Mouse (Mus musculus) stomach, embryonic 16.5 days (tissue): ENCODE results near the gene Itga6. TPM values are rescaled to one million over a fixed set of nuclear protein-coding genes. Genes with fewer than 3 reads are reported as not detected.
A peak's percentile ranks its signal among the peaks of the same experiment; 100 is the strongest.

Source experiments
- ATAC-seq: fragments of 200-750 bp; cut with Nextera tagmentation; 2 replicates; pipeline ENCODE4 v1.8.0; 2017; ENCODE audit warnings: moderate number of reproducible peaks, moderate TSS enrichment; ENCODE audit not compliant: insufficient read depth, low FRiP score
- H3K27ac ChIP-seq: fragments of 300-500 bp; sonication (generic); 2 replicates; pipeline ENCODE4 v1.5.1; 2014; ENCODE audit warnings: low read length
- H3K27me3 ChIP-seq: fragments of 300-500 bp; sonication (generic); 2 replicates; pipeline ENCODE4 v1.6.1; 2014; ENCODE audit warnings: low read length, control low read depth, mixed read lengths; ENCODE audit not compliant: control insufficient read depth, insufficient read depth
- H3K36me3 ChIP-seq: fragments of 300-500 bp; sonication (generic); 2 replicates; pipeline ENCODE4 v1.6.1; 2014; ENCODE audit warnings: low read length; ENCODE audit not compliant: control insufficient read depth, insufficient read depth
- H3K4me1 ChIP-seq: fragments of 300-500 bp; sonication (generic); 2 replicates; pipeline ENCODE4 v1.6.1; 2014; ENCODE audit warnings: low read length, control low read depth, mixed read lengths; ENCODE audit not compliant: control insufficient read depth, insufficient read depth
- H3K4me2 ChIP-seq: fragments of 300-500 bp; sonication (generic); 2 replicates; pipeline ENCODE4 v1.6.1; 2014; ENCODE audit warnings: low read depth, low read length, mixed read lengths
- H3K4me3 ChIP-seq: fragments of 300-500 bp; sonication (generic); replicated peaks from 2 replicates; pipeline ENCODE4 v1.5.1; 2014; ENCODE audit warnings: mild to moderate bottlenecking, low read length
- H3K9ac ChIP-seq: fragments of 300-500 bp; sonication (generic); 2 replicates; pipeline ENCODE4 v1.6.1; 2014; ENCODE audit warnings: low read length
- H3K9me3 ChIP-seq: fragments of 300-500 bp; sonication (generic); replicated peaks from 2 replicates; pipeline ENCODE4 v1.6.1; 2016; ENCODE audit warnings: low read length, control low read depth; ENCODE audit not compliant: control insufficient read depth
- WGBS: fragments of 180-500 bp; shearing (Covaris S2); extraction: QIAGEN DNeasy Blood & Tissue Kit; methylation state at CpG from one replicate; pipeline ENCODE4 v1.1.7; 2014; 5-methylcytosine and 5-hydroxymethylcytosine counted together
- polyA plus RNA-seq: library from polyadenylated mRNA; unstranded; fragments of >200 nt; fragmentation: Nextera tagmentation; extraction: Ambion mirVana; gene quantifications from 2 replicates; pipeline ENCODE4 v1.2.1, GENCODE M21; 2015

The Itga6 gene
- polyA plus RNA-seq, 1 experiment from 2014 or later, result 47.1 TPM

DNA sequence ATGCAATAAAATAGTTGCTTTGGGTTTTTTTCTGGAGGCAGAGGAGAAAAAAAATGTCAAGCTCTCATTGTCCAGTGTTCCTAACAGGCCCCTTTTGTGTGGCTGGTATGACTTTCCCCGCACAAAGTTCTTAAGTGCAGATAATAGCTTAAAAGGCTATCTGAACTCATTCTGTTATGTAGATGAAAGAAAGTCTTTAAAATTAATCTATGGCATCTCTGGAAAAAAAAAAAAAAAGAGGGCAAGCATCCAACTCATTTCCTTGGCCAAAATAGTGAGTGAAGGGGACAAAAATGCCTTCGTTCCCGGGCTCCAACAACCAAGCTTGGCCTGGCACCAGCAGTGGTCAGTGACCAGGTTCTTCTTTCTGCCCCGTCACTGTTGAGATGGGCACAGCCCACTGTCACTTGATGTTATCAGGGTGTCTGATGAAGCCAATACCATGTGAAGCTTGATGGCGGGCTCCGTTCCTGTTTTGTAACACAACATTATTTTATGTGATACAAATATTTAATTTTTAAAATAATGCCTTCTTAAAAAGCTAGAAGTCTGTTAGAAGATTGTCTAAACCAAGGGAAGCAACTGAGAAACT lies 21.7 kb downstream of the Itga6 start:
- ATAC-seq, result no peak
- 76% methylated on average over 6 of the region's 6 CpGs for WGBS

DNA sequence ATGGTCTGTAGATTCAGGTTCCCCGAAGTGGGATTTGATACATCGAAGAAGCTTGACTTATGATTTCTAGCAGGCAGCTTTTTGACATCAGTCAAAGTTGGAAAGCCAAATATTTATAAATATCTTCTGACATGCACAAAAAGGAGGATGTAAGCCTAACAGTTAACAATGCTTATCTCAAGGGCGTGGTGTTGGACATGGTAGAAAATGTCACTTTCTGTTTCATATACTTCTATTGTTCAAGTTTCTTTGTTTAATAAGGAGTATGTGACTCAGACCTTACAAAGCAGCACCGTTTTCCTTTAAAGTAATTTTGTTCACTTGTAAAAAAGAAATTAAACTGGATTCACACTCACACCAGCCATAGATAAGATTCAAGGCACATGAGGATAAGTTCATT lies 26.3 kb downstream of the Itga6 start:
- H3K4me1 ChIP-seq, result 0 out of 2 replicates have a peak, but pooled peaks cover 2% of the 10 kb centered on the region
- H3K9me3 ChIP-seq, result no peaks in the 10 kb centered on the region
- 42% methylated on average over 4 of the region's 4 CpGs for WGBS
- no peaks in the 10 kb centered on the region for H3K27me3 ChIP-seq
- H3K27ac ChIP-seq, result no peak overlapping the region
- ATAC-seq, result no peak
- no peaks in the 10 kb centered on the region for H3K36me3 ChIP-seq
- H3K9ac ChIP-seq, result no peak overlapping the region
- H3K4me3 ChIP-seq, result no peak overlapping the region
- no peak overlapping the region for H3K4me2 ChIP-seq

More for the DNA sequence above, 21.7 kb downstream of the Itga6 start:
- H3K36me3 ChIP-seq, result no peaks in the 10 kb centered on the region
- no peak overlapping the region for H3K27ac ChIP-seq
- no peaks in the 10 kb centered on the region for H3K9me3 ChIP-seq
- no peak overlapping the region for H3K4me3 ChIP-seq
- no peak overlapping the region for H3K9ac ChIP-seq
- H3K4me2 ChIP-seq, result no peak overlapping the region
- H3K4me1 ChIP-seq, result no peaks in the 10 kb centered on the region
- no peaks in the 10 kb centered on the region for H3K27me3 ChIP-seq

DNA sequence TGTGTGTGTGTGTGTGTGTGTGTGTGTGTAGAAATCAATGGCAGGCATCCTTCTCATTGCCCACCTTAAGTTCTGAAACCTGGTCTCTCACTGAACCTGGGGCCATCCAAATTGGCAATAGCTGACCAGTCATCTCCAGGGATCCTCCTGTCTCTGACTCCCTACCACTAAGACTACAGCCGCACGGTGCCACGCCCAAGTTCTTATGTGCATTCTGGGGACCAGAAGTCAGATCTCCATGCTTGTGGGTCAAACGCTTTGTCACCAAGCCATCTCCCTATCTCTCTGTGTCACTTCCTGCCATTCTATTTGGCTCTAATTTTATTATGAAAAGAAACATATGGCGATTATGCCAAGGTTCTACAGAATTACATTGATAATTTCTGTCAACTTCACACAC lies 28.3 kb downstream of the Itga6 start:
- Histone ChIP-seq H3K27ac (no peak overlapping the region), H3K4me3 (no peak overlapping the region), H3K36me3 (no peaks in the 10 kb centered on the region), H3K4me1 (0 out of 2 replicates have a peak, but pooled peaks cover 2% of the 10 kb centered on the region), H3K9ac (no peak overlapping the region), H3K27me3 (no peaks in the 10 kb centered on the region), H3K4me2 (no peak overlapping the region), H3K9me3 (no peaks in the 10 kb centered on the region)
- ATAC-seq, result no peak
- 84% methylated on average over 5 of the region's 5 CpGs for WGBS

DNA sequence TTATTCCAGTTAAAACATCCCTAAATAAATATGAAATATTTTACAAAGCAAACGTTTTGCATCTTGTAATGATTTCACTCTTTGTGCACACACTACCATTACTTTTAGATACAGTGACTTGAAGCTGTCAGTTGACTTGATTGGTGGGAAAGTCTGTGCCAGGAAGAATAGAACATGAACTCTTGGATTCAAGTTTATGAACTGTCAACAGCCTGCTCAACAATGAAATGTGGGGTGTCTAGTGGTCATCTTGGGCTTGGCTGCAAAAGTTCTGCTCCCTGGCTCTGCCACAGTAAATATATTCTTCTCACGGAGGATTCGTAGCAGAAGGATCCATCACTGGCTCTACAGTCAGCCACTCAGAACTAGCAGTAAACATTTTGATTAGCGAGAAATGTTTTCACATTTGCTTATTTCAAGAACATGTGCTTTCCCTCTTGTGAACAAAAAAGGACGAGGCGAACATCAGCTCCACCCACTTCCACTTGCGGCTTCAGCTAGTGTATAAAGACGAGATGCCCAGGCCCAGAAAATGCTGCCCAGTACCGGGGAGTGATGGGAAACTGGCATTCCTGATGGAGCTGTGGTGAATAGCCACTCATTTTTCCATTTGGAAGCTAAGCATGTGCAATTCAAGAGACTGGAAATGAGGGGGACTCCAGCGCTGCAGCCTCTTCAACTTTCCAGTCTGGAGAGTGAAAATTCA lies 29.0 kb downstream of the Itga6 start:
- Histone ChIP-seq H3K9ac (no peak overlapping the region), H3K4me3 (no peak overlapping the region), H3K4me2 (no peak overlapping the region), H3K9me3 (no peaks in the 10 kb centered on the region), H3K4me1 (0 out of 2 replicates have a peak, but pooled peaks cover 2% of the 10 kb centered on the region), H3K27me3 (no peaks in the 10 kb centered on the region), H3K36me3 (no peaks in the 10 kb centered on the region), H3K27ac (no peak overlapping the region)
- WGBS, result 53% methylated on average over 10 of the region's 10 CpGs
- ATAC-seq, result no peak

- Histone ChIP-seq H3K27ac (no peak overlapping the region), H3K4me2 (no peak overlapping the region), H3K4me1 (0 out of 2 replicates have a peak, but pooled peaks cover 2% of the 10 kb centered on the region), H3K9ac (no peak overlapping the region), H3K27me3 (no peaks in the 10 kb centered on the region), H3K9me3 (no peaks in the 10 kb centered on the region), H3K36me3 (no peaks in the 10 kb centered on the region), H3K4me3 (no peak overlapping the region)
- ATAC-seq, result no peak
- 71% methylated on average over 9 of the region's 9 CpGs for WGBS
Observed at GRCm38 (mm10) chr2:71775201-71775611, 29.8 kb downstream of the Itga6 start.

DNA sequence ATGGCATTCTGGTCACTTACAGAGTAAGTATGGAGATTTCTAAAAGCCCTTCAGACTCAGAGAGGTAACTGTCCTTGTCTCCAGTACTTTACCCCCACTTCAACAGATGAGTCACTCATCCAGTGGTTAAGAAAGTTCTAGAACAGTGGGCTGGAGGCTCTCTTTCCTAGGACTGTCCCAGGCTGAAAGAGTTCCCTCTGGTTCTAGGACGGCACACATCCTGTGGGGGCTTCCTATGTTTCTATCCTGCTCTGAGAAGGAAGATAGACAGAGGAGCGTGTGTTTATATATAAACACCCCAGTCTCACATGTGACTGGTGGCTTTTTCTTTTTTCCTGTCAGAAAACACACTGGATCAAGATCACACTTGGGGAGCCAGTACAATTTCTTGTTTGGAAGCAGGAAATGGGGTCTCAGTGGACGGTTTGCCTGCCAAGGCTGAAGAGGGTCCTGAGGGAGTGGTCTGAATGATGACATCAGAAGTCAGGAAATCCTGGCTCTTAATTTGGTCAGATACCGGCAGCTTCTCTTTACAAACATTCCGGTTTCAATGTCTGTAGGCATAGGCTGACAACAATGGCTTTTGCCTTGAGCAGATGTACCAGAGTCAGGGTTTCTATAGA lies 34.0 kb downstream of the Itga6 start:
- no peaks in the 10 kb centered on the region for H3K9me3 ChIP-seq
- peak overlapping the region; percentile 70 for H3K27ac ChIP-seq
- peak; percentile 47; the same call in 1 of the 2 replicates for ATAC-seq
- 47% methylated on average over 5 of the region's 5 CpGs for WGBS
- H3K27me3 ChIP-seq, result no peaks in the 10 kb centered on the region
- H3K4me3 ChIP-seq, result no peak overlapping the region
- no peaks in the 10 kb centered on the region for H3K36me3 ChIP-seq
- H3K4me2 ChIP-seq, result no peak overlapping the region
- 0 out of 2 replicates have a peak, but pooled peaks cover 2% of the 10 kb centered on the region for H3K4me1 ChIP-seq
- H3K9ac ChIP-seq, result no peak overlapping the region

DNA sequence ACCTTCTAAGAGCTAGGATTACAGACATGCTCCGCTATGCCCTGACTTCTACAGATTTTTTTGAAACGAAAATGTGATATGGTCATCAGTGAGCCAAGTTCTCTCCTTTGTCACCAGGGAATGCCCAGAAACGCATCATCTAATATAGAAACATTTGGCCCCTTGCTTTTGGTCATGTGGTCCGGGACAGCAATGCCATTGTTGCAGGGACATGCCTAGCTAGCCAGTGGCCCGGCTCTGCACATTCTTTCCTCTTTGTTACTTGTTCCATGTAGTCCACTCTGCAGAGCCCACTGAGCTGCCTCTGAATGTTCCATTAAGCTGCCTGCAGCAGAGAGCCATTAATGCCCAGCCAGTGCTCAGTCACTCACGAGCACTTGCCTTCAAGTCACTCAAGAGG lies 34.6 kb downstream of the Itga6 start:
- Histone ChIP-seq H3K27ac (peak overlapping the region; percentile 70; the same call in 1 of the 2 replicates), H3K4me2 (no peak overlapping the region), H3K27me3 (0 out of 2 replicates have a peak, but pooled peaks cover 3% of the 10 kb centered on the region), H3K4me3 (no peak overlapping the region), H3K4me1 (no peaks in the 10 kb centered on the region), H3K36me3 (no peaks in the 10 kb centered on the region), H3K9ac (no peak overlapping the region), H3K9me3 (no peaks in the 10 kb centered on the region)
- 69% methylated on average over 6 of the region's 6 CpGs for WGBS
- no peak for ATAC-seq

GRCm38 (mm10) chr2:71785260-71785659 lies 39.8 kb downstream of the Itga6 start:
- Histone ChIP-seq H3K9me3 (no peaks in the 10 kb centered on the region), H3K36me3 (no peaks in the 10 kb centered on the region), H3K4me1 (peaks cover 5% of the 10 kb centered on the region; the same call in 1 of the 2 replicates), H3K27me3 (0 out of 2 replicates have a peak, but pooled peaks cover 3% of the 10 kb centered on the region), H3K4me3 (no peak overlapping the region), H3K4me2 (no peak overlapping the region), H3K27ac (no peak overlapping the region), H3K9ac (no peak overlapping the region)
- 55% methylated on average over 3 of the region's 3 CpGs for WGBS
- no peak for ATAC-seq

DNA sequence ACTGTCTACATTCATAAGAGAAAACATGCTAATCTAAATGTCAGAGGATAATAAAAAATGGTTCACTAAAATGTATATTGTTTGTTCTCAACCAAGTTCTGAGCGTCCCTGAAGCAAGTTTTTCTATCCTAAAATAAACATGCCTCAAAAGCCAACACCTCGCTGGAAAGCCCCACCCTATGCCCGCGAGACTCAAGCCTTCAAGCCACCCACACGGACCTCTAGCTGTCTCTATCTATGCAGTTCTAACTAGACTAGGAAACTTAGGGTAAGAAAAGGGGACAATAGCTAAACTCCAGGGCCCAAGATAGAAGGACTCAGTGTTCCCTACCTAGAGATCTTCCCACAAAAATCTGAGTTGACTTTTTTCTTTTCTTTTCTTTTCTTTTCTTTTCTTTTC lies 40.6 kb downstream of the Itga6 start:
- Histone ChIP-seq H3K36me3 (no peaks in the 10 kb centered on the region), H3K4me3 (no peak overlapping the region; the same call in 1 of the 2 replicates), H3K27me3 (0 out of 2 replicates have a peak, but pooled peaks cover 3% of the 10 kb centered on the region), H3K9me3 (no peaks in the 10 kb centered on the region), H3K27ac (no peak overlapping the region), H3K4me1 (peaks cover 5% of the 10 kb centered on the region; the same call in 1 of the 2 replicates), H3K4me2 (no peak overlapping the region; the same call in 1 of the 2 replicates), H3K9ac (no peak overlapping the region)
- ATAC-seq, result no peak
- 24% methylated on average over 5 of the region's 5 CpGs for WGBS
